Mouse (Mus musculus) ES-Bruce4 (cell line): ENCODE data around the gene Bcl2. TPM values are rescaled to one million over a fixed set of nuclear protein-coding genes. Genes with fewer than 3 reads are reported as not detected.

Experiments
- H3K27ac ChIP-seq: 2 replicates; pipeline ENCODE4 v1.5.1; 2012; ENCODE audit warnings: low read length, inconsistent platforms; ENCODE audit not compliant: insufficient read depth
- H3K27me3 ChIP-seq: 2 replicates; pipeline ENCODE4 v1.6.1; 2012; ENCODE audit warnings: mild to moderate bottlenecking, low read length, inconsistent platforms; ENCODE audit not compliant: control insufficient read depth, poor library complexity, insufficient read depth, severe bottlenecking
- H3K36me3 ChIP-seq: 2 replicates; pipeline ENCODE4 v1.6.1; 2012; ENCODE audit warnings: inconsistent platforms, mild to moderate bottlenecking, low read length, moderate library complexity; ENCODE audit not compliant: control insufficient read depth, poor library complexity, insufficient read depth, severe bottlenecking
- H3K4me1 ChIP-seq: one replicate; pipeline ENCODE4 v1.8.1; 2011; ENCODE audit warnings: low read length; ENCODE audit not compliant: control insufficient read depth, insufficient read depth
- H3K4me3 ChIP-seq: 2 replicates; pipeline ENCODE4 v1.5.1; 2011; ENCODE audit warnings: low read depth, mild to moderate bottlenecking, low read length
- H3K9ac ChIP-seq: 2 replicates; pipeline ENCODE4 v1.6.1; 2012; ENCODE audit warnings: low read depth, mild to moderate bottlenecking, inconsistent platforms; ENCODE audit not compliant: poor library complexity, severe bottlenecking
- H3K9me3 ChIP-seq: replicated peaks from 2 replicates; pipeline ENCODE4 v1.6.1; 2012; ENCODE audit warnings: mild to moderate bottlenecking, low read length, inconsistent platforms; ENCODE audit not compliant: control insufficient read depth, poor library complexity, insufficient read depth, severe bottlenecking
- CTCF ChIP-seq: IDR thresholded peaks from one replicate; pipeline ENCODE4 v1.8.1; 2011; ENCODE audit warnings: low read depth, low read length
- EP300 ChIP-seq: IDR thresholded peaks from 2 replicates; pipeline ENCODE4 v1.6.1; 2011; ENCODE audit warnings: low read depth, low read length; ENCODE audit not compliant: insufficient read depth
- POLR2A ChIP-seq: IDR thresholded peaks from one replicate; pipeline ENCODE4 v1.8.1; 2011; ENCODE audit warnings: low read length; ENCODE audit not compliant: insufficient read depth
- polyA plus RNA-seq: library from polyadenylated mRNA; stranded (reverse); fragments of >200 nt; gene quantifications from 2 replicates; pipeline ENCODE4 v1.2.4, GENCODE M21; 2011; ENCODE audit warnings: low read depth; ENCODE audit not compliant: missing spikeins, insufficient read depth, insufficient read length

Gene Bcl2
- polyA plus RNA-seq, 1 experiment, result 3.0 TPM

- no peak overlapping the region for H3K4me3 ChIP-seq
- no peaks in the 10 kb centered on the region for H3K27me3 ChIP-seq
- H3K36me3 ChIP-seq, result no peaks in the 10 kb centered on the region
- TF ChIP-seq EP300 (no peak), CTCF (no peak), POLR2A (no peak)
- no peak overlapping the region for H3K27ac ChIP-seq
- no peaks in the 10 kb centered on the region for H3K9me3 ChIP-seq
- no peaks in the 10 kb centered on the region for H3K4me1 ChIP-seq
- no peak overlapping the region for H3K9ac ChIP-seq
Observed at GRCm38 (mm10) chr1:106684546-106684945, 29.5 kb downstream of the Bcl2 start.

DNA sequence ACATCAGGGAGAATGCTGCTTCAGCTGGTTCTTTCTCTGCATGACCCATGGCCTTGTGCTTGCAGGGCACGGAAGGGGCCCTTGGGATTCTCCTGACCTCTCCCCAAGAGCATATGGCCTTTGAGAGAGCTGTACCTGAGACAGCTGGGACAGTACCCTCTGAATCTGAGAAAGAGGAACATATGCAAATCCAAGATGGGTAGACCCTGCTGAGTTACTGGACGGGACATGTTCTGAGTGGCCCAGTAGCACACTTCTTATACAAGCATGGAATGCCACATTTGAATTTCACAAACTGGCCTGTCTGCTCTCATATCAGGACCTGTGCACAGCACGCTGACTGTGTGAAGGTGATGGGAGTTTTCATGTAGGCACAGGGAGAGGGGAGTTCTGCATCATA, 31.2 kb downstream of the Bcl2 start:
- no peak for TF ChIP-seq CTCF
- no peak for TF ChIP-seq POLR2A
- TF ChIP-seq EP300, result no peak
- no peak overlapping the region for H3K27ac ChIP-seq
- no peak overlapping the region for H3K9ac ChIP-seq

DNA sequence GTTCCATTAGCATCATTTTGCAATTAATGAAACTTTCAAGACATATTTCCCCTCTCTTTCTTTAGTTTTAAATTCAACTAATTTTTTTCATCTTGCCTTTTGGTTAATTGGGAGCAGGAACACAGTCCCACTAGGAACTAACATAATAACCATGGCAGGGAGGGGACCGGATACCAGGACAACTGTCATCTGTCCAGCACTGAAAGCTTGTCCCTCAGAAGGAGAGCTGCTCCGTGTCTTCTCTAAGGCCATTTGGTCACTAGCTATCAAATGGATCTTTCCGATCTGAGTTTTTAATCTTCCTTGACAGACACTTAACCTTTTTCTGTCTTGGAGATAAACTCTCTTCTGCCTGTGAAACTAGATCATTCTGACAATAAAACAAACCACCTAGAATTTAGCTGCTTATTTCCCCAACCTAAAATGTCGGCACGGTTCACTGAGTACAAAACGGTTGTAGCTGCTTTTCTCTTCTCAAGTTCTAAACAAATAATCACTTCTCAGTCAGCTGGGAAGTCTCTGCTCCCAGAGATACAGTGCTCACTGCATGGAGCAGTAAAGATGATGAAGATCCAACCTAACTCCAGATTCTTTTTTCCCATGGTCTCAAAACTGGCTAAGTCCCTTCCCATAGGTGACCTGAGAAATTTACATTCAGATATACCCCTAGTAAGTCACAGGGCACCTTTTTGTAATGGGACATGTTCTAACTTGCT, 34.1 kb downstream of the Bcl2 start:
- Histone ChIP-seq H3K4me1 (no peaks in the 10 kb centered on the region), H3K27ac (no peak overlapping the region)

More for the DNA sequence above, 31.2 kb downstream of the Bcl2 start:
- Histone ChIP-seq H3K36me3 (no peaks in the 10 kb centered on the region), H3K27me3 (no peaks in the 10 kb centered on the region), H3K4me1 (no peaks in the 10 kb centered on the region), H3K4me3 (no peak overlapping the region), H3K9me3 (no peaks in the 10 kb centered on the region)

GRCm38 (mm10) chr1:106678060-106678478, 36.0 kb downstream of the Bcl2 start:
- Histone ChIP-seq H3K27ac (no peak overlapping the region), H3K27me3 (no peaks in the 10 kb centered on the region), H3K4me3 (no peak overlapping the region), H3K9me3 (no peaks in the 10 kb centered on the region), H3K9ac (no peak overlapping the region), H3K36me3 (no peaks in the 10 kb centered on the region), H3K4me1 (no peaks in the 10 kb centered on the region)
- no peak for TF ChIP-seq CTCF
- no peak for TF ChIP-seq POLR2A
- no peak for TF ChIP-seq EP300

More for the DNA sequence above, 34.1 kb downstream of the Bcl2 start:
- H3K9ac ChIP-seq, result no peak overlapping the region
- H3K27me3 ChIP-seq, result no peaks in the 10 kb centered on the region
- no peaks in the 10 kb centered on the region for H3K36me3 ChIP-seq
- no peak overlapping the region for H3K4me3 ChIP-seq
- H3K9me3 ChIP-seq, result no peaks in the 10 kb centered on the region
- TF ChIP-seq EP300 (no peak), CTCF (no peak), POLR2A (no peak)

DNA sequence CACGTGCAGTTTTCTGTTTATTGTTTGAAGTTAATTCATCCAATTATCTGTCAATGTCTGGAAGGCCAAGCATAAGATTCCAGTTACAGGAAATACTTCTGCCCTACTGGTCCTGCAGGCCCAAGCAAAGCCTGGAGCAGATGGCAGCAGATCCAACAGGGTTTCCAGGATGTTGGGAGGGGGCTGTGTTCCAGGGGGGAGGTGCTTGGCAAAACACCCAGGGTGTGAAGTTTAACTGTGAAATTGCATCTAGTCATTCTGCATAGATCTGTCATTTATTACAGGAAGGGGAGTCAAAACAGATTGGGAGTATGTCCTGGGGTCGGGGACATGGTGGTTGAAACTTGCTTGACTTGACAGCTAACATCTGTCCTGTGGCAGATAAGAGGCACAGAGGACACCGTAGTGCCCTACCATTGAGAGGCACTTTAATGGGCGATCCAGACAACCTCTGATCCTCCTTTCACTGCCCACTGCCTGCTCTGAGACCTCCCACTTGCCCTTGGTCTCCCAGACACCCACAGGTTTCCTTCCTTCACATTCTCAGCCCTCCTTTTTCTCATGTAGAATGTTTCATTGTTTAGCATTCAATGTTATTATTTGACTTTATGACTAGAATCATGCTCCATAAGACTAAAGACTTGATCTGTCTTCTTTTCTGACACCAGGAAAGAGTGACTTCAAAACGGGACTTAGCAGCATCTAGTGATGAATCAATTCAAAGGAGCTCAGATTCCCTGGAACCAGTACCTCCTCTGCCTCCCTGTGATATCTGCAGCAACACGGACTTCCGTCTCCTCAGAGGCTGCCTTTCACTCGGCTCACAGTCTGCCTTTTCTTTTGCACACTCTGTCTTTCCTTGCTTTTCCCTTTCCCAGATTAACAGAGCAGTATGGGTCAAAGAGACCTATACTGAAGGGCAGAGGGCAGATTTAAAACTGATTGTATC, 47.7 kb downstream of the Bcl2 start:
- no peaks in the 10 kb centered on the region for H3K36me3 ChIP-seq
- TF ChIP-seq EP300 (no peak), POLR2A (no peak)
- no peaks in the 10 kb centered on the region for H3K9me3 ChIP-seq
- no peak overlapping the region for H3K9ac ChIP-seq
- no peaks in the 10 kb centered on the region for H3K27me3 ChIP-seq
- H3K27ac ChIP-seq, result no peak overlapping the region
- no peaks in the 10 kb centered on the region for H3K4me1 ChIP-seq
- H3K4me3 ChIP-seq, result no peak overlapping the region

DNA sequence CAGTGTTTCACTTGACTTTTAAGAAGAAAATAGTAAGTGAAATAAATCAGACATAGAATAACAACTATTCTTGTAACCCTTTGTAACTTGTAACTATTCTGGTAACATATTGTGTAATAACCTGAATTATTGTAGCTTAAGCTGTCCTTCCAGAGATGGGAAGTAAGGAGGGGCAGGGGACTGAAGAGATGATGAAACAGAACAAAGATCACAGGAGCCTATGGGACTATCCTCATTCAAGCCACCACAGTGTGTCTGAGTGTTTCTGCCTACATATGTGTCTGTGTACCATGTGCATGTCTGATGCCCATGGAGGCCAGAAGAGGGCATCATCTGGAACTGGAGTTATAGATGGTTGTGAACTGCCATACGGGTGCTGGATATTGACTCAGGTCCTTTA, 49.1 kb downstream of the Bcl2 start:
- no peaks in the 10 kb centered on the region for H3K4me1 ChIP-seq
- H3K27me3 ChIP-seq, result no peaks in the 10 kb centered on the region
- TF ChIP-seq POLR2A (no peak), CTCF (no peak), EP300 (no peak)

More for the DNA sequence above, 49.1 kb downstream of the Bcl2 start:
- no peaks in the 10 kb centered on the region for H3K36me3 ChIP-seq
- no peaks in the 10 kb centered on the region for H3K9me3 ChIP-seq
- H3K27ac ChIP-seq, result no peak overlapping the region
- no peak overlapping the region for H3K4me3 ChIP-seq
- no peak overlapping the region for H3K9ac ChIP-seq
